Mouse (Mus musculus) embryo, embryonic 9.5 days (tissue): ENCODE measurements around the gene Noxa1.

Experiments used
- DNase-seq: peaks from one replicate; pipeline ENCODE4 v3.0.0-alpha.2; 2017; ENCODE audit errors: extremely low spot score

Gene Noxa1

DNA sequence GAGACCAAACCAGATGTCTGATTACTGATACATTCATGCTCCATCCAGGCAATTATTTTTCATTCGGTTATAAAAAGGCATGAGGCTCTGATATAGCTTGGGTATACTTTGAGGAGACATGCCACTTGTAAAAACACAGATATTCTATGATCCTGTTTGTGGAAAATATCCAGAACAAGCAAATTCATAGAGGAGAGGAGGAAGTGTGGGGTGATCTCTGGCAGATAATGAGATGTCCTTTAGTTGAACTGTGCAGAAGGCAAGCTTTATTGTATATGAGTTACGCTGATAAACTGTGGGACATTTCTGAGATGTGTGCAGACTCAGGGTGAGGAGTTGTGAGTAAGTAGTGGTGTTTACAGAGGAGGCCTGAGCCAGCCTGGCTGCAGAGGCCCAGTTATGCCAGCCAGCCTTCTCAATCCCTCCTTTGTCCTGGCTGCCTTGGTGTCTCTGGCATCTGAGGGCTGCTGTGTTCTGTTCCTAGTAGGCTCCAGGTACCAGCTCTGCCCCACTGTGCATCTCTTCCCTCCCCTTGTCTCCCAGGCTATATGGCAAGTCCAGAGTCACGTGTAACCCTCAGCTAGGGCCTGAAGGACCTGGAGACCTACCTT, 3.2 kb upstream of the Noxa1 start:
- no peak for DNase-seq

DNA sequence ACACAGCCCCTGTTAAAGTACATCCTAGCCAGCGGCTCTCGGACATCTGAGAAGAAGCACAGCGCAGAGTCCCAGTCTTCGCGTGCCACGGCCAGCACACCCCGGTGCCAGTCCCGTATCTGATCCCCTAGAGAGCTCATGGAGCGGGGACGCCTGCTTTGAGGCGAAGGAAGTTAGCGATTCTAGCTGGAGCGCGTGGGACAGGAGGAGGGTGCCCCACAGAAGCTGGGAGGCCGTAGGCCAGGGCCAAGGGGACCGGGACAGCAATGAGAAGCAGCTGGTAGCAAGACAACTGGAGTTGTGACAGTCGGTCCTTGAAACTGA, 202 bp downstream of the Noxa1 start:
- DNase-seq: no peak

- no peak for DNase-seq
Measured at GRCm38 (mm10) chr2:25088636-25089035, 6.3 kb downstream of the Noxa1 start.

- no peak for DNase-seq
Measured at GRCm38 (mm10) chr2:25087842-25088241, 7.1 kb downstream of the Noxa1 start.

- no peak for DNase-seq
Measured at GRCm38 (mm10) chr2:25085571-25085970, 9.4 kb downstream of the Noxa1 start.

DNA sequence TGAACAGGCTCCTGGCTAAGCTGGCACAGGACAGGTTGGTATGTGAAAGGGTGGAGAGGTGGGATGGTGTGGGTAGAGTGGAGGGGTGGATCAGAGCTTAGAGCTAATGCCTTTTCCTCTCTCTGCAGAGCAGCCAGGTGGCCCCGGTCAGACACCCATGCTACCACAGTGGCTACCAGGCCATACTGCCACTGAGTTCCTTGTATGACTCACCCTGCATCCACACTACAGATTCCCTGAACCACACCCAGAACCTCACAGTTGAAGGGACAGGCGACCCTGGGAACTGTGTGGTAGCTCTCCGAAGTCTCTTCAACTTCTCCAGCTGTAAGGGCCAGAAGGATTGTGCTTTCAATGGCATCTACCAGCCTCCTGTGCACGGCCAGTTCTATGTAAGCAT, 11.3 kb downstream of the Noxa1 start:
- DNase-seq: no peak

GRCm38 (mm10) chr2:25080076-25080475, 14.9 kb downstream of the Noxa1 start, which contains the start of gene Entpd8:
Gene Entpd8 (plus strand): TSS chr2:25080304.
- DNase-seq: no peak

- DNase-seq: no peak
Measured at GRCm38 (mm10) chr2:25078967-25079366, 16.0 kb downstream of the Noxa1 start.

GRCm38 (mm10) chr2:25075506-25075905, 19.4 kb downstream of the Noxa1 start:
- no peak for DNase-seq

DNA sequence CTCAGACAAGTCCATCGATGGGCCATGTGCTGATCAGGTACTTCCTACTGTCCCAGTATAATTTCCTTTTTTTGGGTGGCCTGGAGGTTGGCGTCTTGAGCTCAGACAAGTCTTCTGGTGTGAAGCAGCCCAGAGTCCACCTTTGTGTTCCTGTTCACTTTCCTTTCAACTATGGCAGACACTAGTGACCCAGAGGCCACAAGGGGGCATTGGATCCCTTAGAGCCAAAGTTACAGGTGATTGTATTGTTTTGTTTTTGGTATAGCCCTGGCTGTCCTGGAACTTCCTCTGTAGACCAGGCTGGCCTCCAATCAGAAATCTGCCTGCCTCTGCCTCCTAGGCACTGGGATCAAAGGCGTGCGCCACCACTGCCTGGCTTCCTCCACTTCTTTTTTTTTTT, 22.6 kb downstream of the Noxa1 start:
- DNase-seq: no peak

DNA sequence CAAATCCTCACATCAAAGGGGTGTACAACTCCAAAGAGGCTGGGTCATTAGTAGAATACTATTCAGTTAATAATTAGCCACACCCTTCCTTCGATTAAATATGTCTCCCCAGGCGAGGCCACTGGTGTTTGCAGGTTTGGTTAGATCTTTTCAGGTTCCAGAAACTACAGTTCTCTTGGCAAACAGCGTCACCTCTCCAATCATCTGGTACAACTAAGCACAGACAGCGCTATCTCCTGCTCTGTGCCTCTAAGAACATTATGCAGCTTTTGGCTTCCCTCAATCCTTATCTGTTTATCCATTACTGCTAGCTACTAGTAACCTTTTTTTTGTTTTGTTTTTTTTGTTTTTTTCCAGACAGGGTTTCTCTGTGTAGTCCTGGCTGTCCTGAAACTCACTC, 25.4 kb downstream of the Noxa1 start:
- DNase-seq: no peak

DNA sequence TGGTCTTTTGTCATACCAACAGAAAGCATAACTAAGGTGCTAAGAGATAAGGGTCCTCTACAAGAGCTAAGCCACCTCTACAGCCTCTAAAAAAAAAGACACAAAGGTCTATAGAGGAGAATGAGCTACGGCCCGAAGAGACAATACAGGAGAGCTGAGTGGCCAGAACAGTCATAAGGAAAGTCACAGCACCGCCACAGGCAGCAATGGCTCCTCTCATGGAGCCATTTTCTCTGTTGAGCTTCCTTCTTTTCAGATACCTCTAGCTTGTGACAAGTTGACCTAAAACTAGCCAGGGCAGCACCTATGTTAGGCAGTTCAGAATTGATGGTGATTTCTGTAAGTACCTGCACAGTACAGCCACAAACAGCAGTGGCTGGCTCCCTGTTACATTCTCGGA, 28.4 kb downstream of the Noxa1 start:
- DNase-seq: no peak

DNA sequence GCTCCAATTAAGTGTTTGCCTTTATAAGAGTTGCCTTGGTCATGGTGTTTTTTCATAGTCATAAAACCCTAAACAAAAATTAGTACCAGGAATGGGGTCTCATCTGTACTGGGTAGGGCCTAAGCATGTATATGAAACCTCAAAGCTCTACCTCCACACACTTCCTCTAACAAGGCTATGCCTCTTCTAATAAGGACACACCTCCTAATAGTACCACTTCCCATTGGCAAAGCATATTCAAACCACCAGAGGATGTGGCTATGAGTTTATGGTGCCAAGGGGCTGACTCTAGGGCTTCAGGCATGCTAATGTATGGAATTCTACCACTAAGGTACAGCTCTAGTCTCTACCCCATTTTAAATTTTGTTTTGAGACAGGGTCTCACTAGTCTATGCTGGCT, 29.4 kb downstream of the Noxa1 start:
- DNase-seq: no peak

GRCm38 (mm10) chr2:25064285-25064684, 30.7 kb downstream of the Noxa1 start:
- no peak for DNase-seq

- DNase-seq: no peak
Measured at GRCm38 (mm10) chr2:25063523-25063922, 31.4 kb downstream of the Noxa1 start.

- DNase-seq: no peak
Measured at GRCm38 (mm10) chr2:25058926-25059325, 36.0 kb downstream of the Noxa1 start.

- no peak for DNase-seq
Measured at GRCm38 (mm10) chr2:25055409-25056155, 39.4 kb downstream of the Noxa1 start.

DNA sequence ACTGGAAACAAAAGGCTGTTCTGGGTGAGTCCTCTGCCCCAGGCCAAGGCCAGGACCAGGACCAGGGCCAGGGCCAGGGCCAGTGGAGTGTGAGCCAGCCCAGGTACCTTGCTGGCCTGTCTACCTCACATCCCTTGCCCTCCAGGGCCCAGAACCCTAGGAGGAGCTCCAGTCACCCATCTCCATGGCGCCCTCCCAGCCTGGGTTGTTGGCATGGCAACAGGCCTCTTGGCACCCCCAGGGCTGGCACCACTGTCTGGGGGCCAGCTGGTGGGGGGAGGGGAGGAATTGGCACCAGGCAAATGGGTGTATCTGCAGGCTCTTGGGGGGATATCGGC, 39.9 kb downstream of the Noxa1 start:
- DNase-seq: no peak

- DNase-seq: peak; percentile 88
Measured at GRCm38 (mm10) chr2:25054221-25055067, 40.5 kb downstream of the Noxa1 start, which contains the start of gene Nsmf. Gene Nsmf (plus strand): TSS chr2:25054355.

DNA sequence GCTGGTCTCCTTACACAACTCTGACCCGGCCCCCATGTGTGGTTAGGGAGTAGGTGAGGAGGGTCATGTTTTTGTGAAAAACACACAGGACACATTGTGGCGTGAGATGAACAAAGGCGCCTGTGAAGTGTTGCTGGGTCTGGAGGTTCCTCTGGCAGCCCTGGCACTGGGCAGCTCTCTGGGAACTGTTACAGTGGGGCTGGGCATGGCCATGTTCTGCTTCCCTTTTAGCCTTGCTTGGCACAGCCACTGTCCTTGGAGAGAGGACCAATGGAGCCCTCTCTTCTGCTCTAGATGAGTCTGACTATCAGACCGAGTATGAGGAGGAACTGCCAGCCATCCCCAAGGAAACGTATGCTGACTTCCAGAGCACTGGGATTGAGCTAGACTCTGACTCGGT, 41.8 kb downstream of the Noxa1 start:
- no peak for DNase-seq

- DNase-seq: no peak
Measured at GRCm38 (mm10) chr2:25051450-25051849, 43.5 kb downstream of the Noxa1 start.

GRCm38 (mm10) chr2:25050921-25051320, 44.0 kb downstream of the Noxa1 start:
- no peak for DNase-seq

GRCm38 (mm10) chr2:25040089-25040488, 54.9 kb downstream of the Noxa1 start:
- no peak for DNase-seq
